Mouse (Mus musculus) erythroblast, embryonic 14.5 days (primary cell): ENCODE data around the gene Dscaml1.

Source experiments
- GATA1 ChIP-seq: IDR thresholded peaks from 2 replicates; pipeline ENCODE4 v1.6.1; 2012; ENCODE audit warnings: low read length, inconsistent platforms, mixed read lengths
- TAL1 ChIP-seq: IDR thresholded peaks from 3 replicates; pipeline ENCODE4 v1.6.1; 2012; ENCODE audit warnings: low read length, inconsistent platforms, mixed read lengths

- TF ChIP-seq TAL1 (no peak), GATA1 (no peak)
These were observed 237.9 kb downstream of the Dscaml1 start for GRCm38 (mm10) chr9:45664326-45664725.
